Comparison of ENCODE assay signal across 8 mouse cellular contexts in genomic region chr16:91746101-91746950, GRCm38 (mm10). TPM values are rescaled to one million over a fixed set of nuclear protein-coding genes. Genes with fewer than 3 reads are reported as not detected.
DNase-seq lines count a peak whose midpoint lies in the region; ATAC-seq lines count a peak whose summit lies in the region.

No protein-coding gene starts in this region.

- ATAC-seq in forebrain, embryonic 13.5 days: no peak
- no peak for ATAC-seq in forebrain, embryonic 12.5 days (ENCODE audit: low FRiP score)
- no peak for ATAC-seq in neural tube, embryonic 11.5 days (ENCODE audit: insufficient read depth, low FRiP score, low TSS enrichment)
- peak; percentile 51; the same call in 1 of the 2 replicates for ATAC-seq in erythroblast, adult 5-6 weeks (replicated peaks; ENCODE audit: low FRiP score, poor library complexity, severe bottlenecking)

- H3K9ac ChIP-seq in forebrain, embryonic 13.5 days: no peak overlapping the region
- H3K9ac ChIP-seq in forebrain, embryonic 12.5 days: no peak overlapping the region
- no peak overlapping the region for H3K9ac ChIP-seq in neural tube, embryonic 11.5 days (ENCODE audit: low read length)

- H3K9me3 ChIP-seq in forebrain, embryonic 13.5 days (replicated peaks): no peaks in the 10 kb centered on the region
- H3K9me3 ChIP-seq in forebrain, embryonic 12.5 days: no peaks in the 10 kb centered on the region
- H3K9me3 ChIP-seq in neural tube, embryonic 11.5 days (ENCODE audit: control insufficient read depth, low read length): no peaks in the 10 kb centered on the region

- H3K27ac ChIP-seq in forebrain, embryonic 13.5 days: peak overlapping the region; percentile 32; the same call in 1 of the 2 replicates
- no peak overlapping the region for H3K27ac ChIP-seq in forebrain, embryonic 12.5 days
- H3K27ac ChIP-seq in neural tube, embryonic 11.5 days (ENCODE audit: low read depth, low read length): no peak overlapping the region

- H3K4me2 ChIP-seq in forebrain, embryonic 13.5 days: no peak overlapping the region
- no peak overlapping the region for H3K4me2 ChIP-seq in forebrain, embryonic 12.5 days
- no peak overlapping the region for H3K4me2 ChIP-seq in neural tube, embryonic 11.5 days (ENCODE audit: low read depth)

- DNase-seq in neural tube, embryonic 11.5 days (ENCODE audit: low spot score): peak; percentile 66
- DNase-seq in neural tube, embryonic 10.5 days (ENCODE audit: extremely low spot score, low spot score): no peak
- peak; percentile 55 to 87 for DNase-seq in left cerebral cortex, postnatal 25 days (ENCODE audit: low spot score in 2 of 2)
- peak; percentile 60 to 64 for DNase-seq in right cerebral cortex, postnatal 10 days (ENCODE audit: low spot score in 2 of 2)
- DNase-seq in retina, embryonic 14.5 days (ENCODE audit: low spot score): no peak

- 57% methylated on average over 14 of the region's 14 CpGs for WGBS in forebrain, embryonic 13.5 days
- WGBS in forebrain, embryonic 12.5 days: 67% methylated on average over 14 of the region's 14 CpGs
- WGBS in neural tube, embryonic 11.5 days: 58% methylated on average over 14 of the region's 14 CpGs

- peaks cover 8% of the 10 kb centered on the region; the same call in 1 of the 2 replicates for H3K36me3 ChIP-seq in forebrain, embryonic 13.5 days (ENCODE audit: poor library complexity, severe bottlenecking)
- H3K36me3 ChIP-seq in forebrain, embryonic 12.5 days (replicated peaks): no peaks in the 10 kb centered on the region; the same call in 1 of the 2 replicates
- no peaks in the 10 kb centered on the region; the same call in 1 of the 2 replicates for H3K36me3 ChIP-seq in neural tube, embryonic 11.5 days (ENCODE audit: control insufficient read depth, insufficient read depth, low read length)

- peaks cover 20% of the 10 kb centered on the region for H3K4me1 ChIP-seq in forebrain, embryonic 13.5 days
- H3K4me1 ChIP-seq in forebrain, embryonic 12.5 days: peaks cover 13% of the 10 kb centered on the region
- peaks cover 9% of the 10 kb centered on the region for H3K4me1 ChIP-seq in neural tube, embryonic 11.5 days (ENCODE audit: control insufficient read depth, insufficient read depth, low read length)

- no peaks in the 10 kb centered on the region for H3K27me3 ChIP-seq in forebrain, embryonic 13.5 days
- no peaks in the 10 kb centered on the region for H3K27me3 ChIP-seq in forebrain, embryonic 12.5 days
- no peaks in the 10 kb centered on the region for H3K27me3 ChIP-seq in neural tube, embryonic 11.5 days (ENCODE audit: control insufficient read depth, insufficient read depth, low read length)

- no peak overlapping the region for H3K4me3 ChIP-seq in forebrain, embryonic 13.5 days
- H3K4me3 ChIP-seq in forebrain, embryonic 12.5 days (replicated peaks): no peak overlapping the region
- no peak overlapping the region for H3K4me3 ChIP-seq in neural tube, embryonic 11.5 days (ENCODE audit: low read depth, low read length)

- intact Hi-C loops in left cerebral cortex, postnatal 25 days (cut with DNase I): no loop called here

RNA-seq across cellular contexts. Expression of gene Itsn1, which starts 17.2 kb away (rescaled TPM):
- polyA plus RNA-seq in forebrain, embryonic 13.5 days (2015; fragmentation: Nextera tagmentation; extraction: Ambion mirVana): 50.8 and 53.3 TPM in 2 replicates
- polyA plus RNA-seq in forebrain, embryonic 12.5 days (2016; fragmentation: Nextera tagmentation; extraction: Ambion mirVana): 65.4 and 71.4 TPM in 2 replicates
- polyA plus RNA-seq in neural tube, embryonic 11.5 days (2014; fragmentation: Nextera tagmentation; extraction: Ambion mirVana): 55.8 and 61.2 TPM in 2 replicates
- total RNA-seq in erythroblast, adult 5-6 weeks (2015; ENCODE audit: low replicate concordance): 413 and 554 TPM in 2 replicates
- 1,329 and 2,083 TPM in 2 replicates for total RNA-seq in erythroblast, adult 5-6 weeks (2017; ENCODE audit: low replicate concordance)
- 100 to 1,000 TPM; 122 to 125 TPM for total RNA-seq in left cerebral cortex, postnatal 25 days (2021)

RNA-seq across cellular contexts. Expression of gene Cryzl1, which starts 17.6 kb away (rescaled TPM):
- polyA plus RNA-seq in forebrain, embryonic 13.5 days (2015; fragmentation: Nextera tagmentation; extraction: Ambion mirVana): 93.0 and 98.0 TPM in 2 replicates
- polyA plus RNA-seq in forebrain, embryonic 12.5 days (2016; fragmentation: Nextera tagmentation; extraction: Ambion mirVana): 76.7 and 79.5 TPM in 2 replicates
- polyA plus RNA-seq in neural tube, embryonic 11.5 days (2014; fragmentation: Nextera tagmentation; extraction: Ambion mirVana): 67.9 and 73.2 TPM in 2 replicates
- total RNA-seq in erythroblast, adult 5-6 weeks (2015; ENCODE audit: low replicate concordance): 21.5 and 55.1 TPM in 2 replicates
- 17.7 and 40.7 TPM in 2 replicates for total RNA-seq in erythroblast, adult 5-6 weeks (2017; ENCODE audit: low replicate concordance)
- total RNA-seq in left cerebral cortex, postnatal 25 days (2021): 100 to 1,000 TPM; 104 to 111 TPM

RNA-seq across cellular contexts. Expression of gene Donson, which starts 57.8 kb away (rescaled TPM):
- polyA plus RNA-seq in forebrain, embryonic 13.5 days (2015; fragmentation: Nextera tagmentation; extraction: Ambion mirVana): 23.6 and 24.9 TPM in 2 replicates
- polyA plus RNA-seq in forebrain, embryonic 12.5 days (2016; fragmentation: Nextera tagmentation; extraction: Ambion mirVana): 34.0 and 36.6 TPM in 2 replicates
- 33.7 and 36.3 TPM in 2 replicates for polyA plus RNA-seq in neural tube, embryonic 11.5 days (2014; fragmentation: Nextera tagmentation; extraction: Ambion mirVana)
- total RNA-seq in erythroblast, adult 5-6 weeks (2015; ENCODE audit: low replicate concordance): 17.3 and 43.0 TPM in 2 replicates
- total RNA-seq in erythroblast, adult 5-6 weeks (2017; ENCODE audit: low replicate concordance): 44.7 and 97.2 TPM in 2 replicates
- total RNA-seq in left cerebral cortex, postnatal 25 days (2021): 10 to 100 TPM; 27.4 to 28.8 TPM

Comparison
In these comparisons a context has a peak if more than half of its experiments do, and no peak if none do; other contexts are left out.
1. DNase-seq: peak in neural tube, embryonic 11.5 days (single experiment), left cerebral cortex, postnatal 25 days (2 of 2) and right cerebral cortex, postnatal 10 days (2 of 2); none in neural tube, embryonic 10.5 days (single experiment) and retina, embryonic 14.5 days (single experiment).